Mouse (Mus musculus) fibroblast of lung, adult 2 months (primary cell): ENCODE results near the gene Plxnd1.

ENCODE experiments used
- DNase-seq: peaks from one replicate; pipeline ENCODE4 v3.0.0-alpha.2; 2011; ENCODE audit warnings: low read depth

Plxnd1 gene

DNA sequence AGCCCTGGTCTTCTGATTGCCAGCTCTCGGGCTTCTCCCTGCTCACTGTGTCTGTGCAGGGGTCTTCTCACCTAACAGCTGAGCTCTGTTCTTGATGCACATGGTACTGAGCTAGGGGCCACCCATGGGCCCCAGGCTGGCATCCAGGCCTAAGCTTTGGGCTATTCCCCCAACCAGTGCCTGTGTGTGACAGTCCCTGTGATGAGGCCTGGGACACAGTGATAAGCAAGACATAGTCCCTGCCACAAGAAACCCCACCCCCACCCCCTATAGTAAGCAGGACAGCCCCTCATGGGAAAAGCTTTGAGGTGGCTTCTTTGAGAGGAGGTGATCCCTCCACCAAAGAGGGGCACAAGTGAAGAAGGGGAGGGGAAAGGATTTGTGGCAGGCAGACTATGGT is 76.2 kb downstream of the Plxnd1 start:
- no peak for DNase-seq

GRCm38 (mm10) chr6:115916611-115917010 is 78.2 kb downstream of the Plxnd1 start:
- DNase-seq, result no peak

DNA sequence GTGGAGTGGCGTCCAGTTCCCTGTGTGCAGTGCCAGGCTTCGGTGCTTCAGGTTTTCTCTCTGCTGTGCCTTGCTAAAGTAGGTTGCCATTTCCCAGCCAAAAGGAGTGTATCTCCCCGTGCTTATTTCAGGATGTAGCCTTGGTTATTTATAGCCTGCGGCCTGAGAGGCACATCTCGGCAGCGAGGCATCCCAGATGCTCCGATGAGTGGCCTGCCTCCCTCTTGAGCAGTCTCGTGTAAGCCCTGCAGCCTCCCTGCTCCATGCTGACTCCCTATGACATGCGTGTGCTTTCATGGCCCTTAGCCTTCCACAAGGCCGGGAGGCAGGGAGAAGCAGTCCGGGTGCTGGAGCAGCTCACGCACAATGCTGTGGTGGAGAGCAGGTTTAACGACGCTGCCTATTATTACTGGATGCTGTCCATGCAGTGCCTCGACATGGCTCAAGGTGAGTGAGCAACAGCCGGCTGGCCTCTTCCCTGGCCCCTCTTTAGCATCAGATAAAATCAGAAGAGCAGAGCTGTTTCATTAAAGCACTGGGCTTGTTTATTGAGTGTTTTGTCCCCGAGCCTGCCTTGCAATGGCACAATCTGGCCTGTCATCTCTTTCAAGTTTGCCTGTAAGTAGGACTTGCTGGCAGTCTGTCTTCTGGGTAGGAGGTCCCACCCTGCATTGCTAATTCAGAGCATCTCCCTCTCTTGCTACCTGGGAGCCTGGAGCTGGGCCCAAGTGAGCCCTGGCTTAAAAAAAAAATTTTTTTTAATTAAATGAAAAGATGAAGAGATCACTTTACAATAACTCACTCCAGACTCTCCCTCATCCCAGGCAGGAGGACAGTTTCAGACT is 79.0 kb downstream of the Plxnd1 start:
- no peak for DNase-seq

DNA sequence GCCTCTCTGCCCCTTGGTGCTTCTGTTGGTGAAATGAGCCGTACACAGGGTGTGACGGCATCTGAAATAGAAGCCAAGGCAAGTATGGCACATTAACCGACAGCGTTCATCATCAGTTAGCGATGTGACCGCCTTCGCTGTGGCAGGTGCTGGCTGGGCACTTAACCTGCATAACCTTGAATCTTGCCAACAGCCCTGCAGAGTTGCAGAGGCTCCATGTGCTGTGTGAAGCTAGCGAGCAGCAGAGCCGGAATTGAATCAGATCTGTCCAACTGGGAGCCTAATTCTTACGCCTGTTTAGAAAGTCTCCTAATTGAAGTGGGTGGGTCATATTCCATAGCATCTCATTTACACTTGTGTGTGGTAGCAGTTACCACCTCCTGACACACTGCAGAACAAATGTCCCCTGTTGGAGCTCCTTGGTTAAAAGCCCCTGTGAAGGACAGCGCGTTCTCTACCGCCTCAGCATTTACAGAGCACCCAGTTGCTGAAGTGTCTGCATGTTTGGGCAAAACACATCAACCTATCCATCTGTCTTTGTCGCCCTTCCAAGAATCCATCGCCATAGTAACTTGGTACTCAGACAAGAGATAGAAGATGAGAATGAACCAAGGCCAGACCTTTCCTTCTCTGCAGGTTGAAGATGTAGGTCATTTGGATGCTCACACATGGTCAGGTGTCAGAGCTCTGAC is 80.1 kb downstream of the Plxnd1 start:
- no peak for DNase-seq

DNA sequence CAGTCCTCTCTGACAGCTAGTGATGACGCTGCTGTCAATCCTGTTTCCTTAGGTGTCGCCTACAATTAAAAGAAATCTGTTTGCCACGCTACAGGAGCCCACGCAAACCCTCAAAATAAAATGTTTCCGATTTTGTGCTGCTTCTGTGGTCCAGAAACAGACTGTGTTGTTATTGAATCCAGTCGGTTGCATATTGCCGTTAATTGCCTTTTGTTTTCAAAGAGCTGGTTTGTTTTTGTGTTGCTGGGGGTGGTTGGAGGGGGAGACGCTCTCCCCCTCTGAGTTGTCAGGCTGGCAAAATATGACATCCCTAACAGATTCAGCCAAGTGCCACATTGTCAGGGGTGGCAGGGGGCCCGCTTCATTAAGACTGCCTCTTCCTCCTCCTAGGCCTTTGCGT is 81.3 kb downstream of the Plxnd1 start:
- no peak for DNase-seq

DNA sequence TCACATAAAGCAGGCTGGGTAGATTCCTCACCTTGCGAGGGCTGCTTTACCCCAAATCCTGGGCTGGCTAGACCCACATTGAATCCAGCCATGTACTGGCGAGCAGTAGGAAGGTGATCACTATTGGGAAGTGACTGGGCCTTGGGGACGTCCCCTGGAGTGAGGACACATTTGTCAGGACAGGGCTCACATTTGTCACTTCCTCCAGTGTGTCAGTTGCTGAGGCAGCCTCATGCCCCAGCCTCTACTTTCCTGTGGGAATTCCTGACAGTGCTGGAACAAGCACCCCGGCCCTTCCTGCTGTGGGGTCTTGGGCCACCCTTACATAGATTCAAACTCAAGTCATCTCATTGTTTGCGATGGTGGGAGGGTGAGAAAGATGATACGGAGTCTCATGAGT is 83.0 kb downstream of the Plxnd1 start:
- DNase-seq, result no peak

GRCm38 (mm10) chr6:115909940-115910339 is 84.9 kb downstream of the Plxnd1 start:
- no peak for DNase-seq

GRCm38 (mm10) chr6:115909052-115909451 is 85.8 kb downstream of the Plxnd1 start:
- DNase-seq, result no peak

GRCm38 (mm10) chr6:115908421-115908982 is 86.3 kb downstream of the Plxnd1 start:
- DNase-seq, result no peak

- DNase-seq, result no peak
Observed at GRCm38 (mm10) chr6:115906871-115907270, 87.9 kb downstream of the Plxnd1 start.

DNA sequence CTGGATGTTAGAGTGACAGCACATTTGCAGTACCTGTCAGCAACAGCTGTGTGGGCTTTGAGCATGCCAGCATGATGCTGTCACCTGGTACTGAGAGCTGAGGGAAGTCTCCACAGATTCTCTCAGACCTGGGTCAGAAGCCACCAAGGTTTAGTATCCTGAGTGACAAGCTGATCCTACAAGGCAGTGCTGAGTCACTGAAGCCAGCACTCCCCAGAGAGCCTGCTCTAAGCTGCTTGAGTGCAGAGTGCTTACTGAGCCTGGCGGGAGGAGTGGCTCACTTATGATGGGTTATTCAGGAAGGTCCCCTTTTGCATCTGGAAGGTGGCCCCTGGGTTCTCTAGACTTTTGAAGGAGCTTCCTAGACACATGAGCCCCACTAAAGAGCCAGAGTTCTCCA is 88.3 kb downstream of the Plxnd1 start:
- DNase-seq, result no peak

- DNase-seq, result no peak
Observed at GRCm38 (mm10) chr6:115905568-115905967, 89.2 kb downstream of the Plxnd1 start.
